Mouse (Mus musculus) left cerebral cortex, adult 11 months (tissue): ENCODE results near the gene Scnn1b.

ENCODE experiments used
- DNase-seq: peaks from one replicate; pipeline ENCODE4 v3.0.0; 2022; ENCODE audit warnings: low spot score

Gene Scnn1b

GRCm38 (mm10) chr7:121864858-121865585 lies at the start of gene Scnn1b:
Scnn1b (plus strand) TSS chr7:121865038.
- no peak for DNase-seq

- no peak for DNase-seq
Measured at GRCm38 (mm10) chr7:121821632-121822031, 43.2 kb upstream of the Scnn1b start.

- DNase-seq = no peak
Measured at GRCm38 (mm10) chr7:121828481-121828880, 36.4 kb upstream of the Scnn1b start.

GRCm38 (mm10) chr7:121835392-121835791 lies 29.4 kb upstream of the Scnn1b start:
- DNase-seq = no peak

- DNase-seq = no peak
Measured at GRCm38 (mm10) chr7:121836827-121837226, 28.0 kb upstream of the Scnn1b start.

- no peak for DNase-seq
Measured at GRCm38 (mm10) chr7:121840810-121841209, 24.0 kb upstream of the Scnn1b start.

GRCm38 (mm10) chr7:121842234-121842633 lies 22.6 kb upstream of the Scnn1b start:
- DNase-seq = no peak

GRCm38 (mm10) chr7:121845964-121846363 lies 18.9 kb upstream of the Scnn1b start:
- DNase-seq = no peak

- no peak for DNase-seq
Measured at GRCm38 (mm10) chr7:121848537-121849168, 16.2 kb upstream of the Scnn1b start.

- no peak for DNase-seq
Measured at GRCm38 (mm10) chr7:121857177-121857884, 7.5 kb upstream of the Scnn1b start.

- no peak for DNase-seq
Measured at GRCm38 (mm10) chr7:121858939-121859338, 5.9 kb upstream of the Scnn1b start.

GRCm38 (mm10) chr7:121871631-121872030 lies 6.8 kb downstream of the Scnn1b start:
- DNase-seq = no peak

GRCm38 (mm10) chr7:121873998-121874397 lies 9.2 kb downstream of the Scnn1b start:
- no peak for DNase-seq

GRCm38 (mm10) chr7:121874784-121875183 lies 9.9 kb downstream of the Scnn1b start:
- no peak for DNase-seq

GRCm38 (mm10) chr7:121880246-121880645 lies 15.4 kb downstream of the Scnn1b start:
- no peak for DNase-seq

- DNase-seq = peak; percentile 55
Measured at GRCm38 (mm10) chr7:121890636-121891360, 26.0 kb downstream of the Scnn1b start.

- DNase-seq = no peak
Measured at GRCm38 (mm10) chr7:121896689-121897088, 31.9 kb downstream of the Scnn1b start.

- DNase-seq = no peak
Measured at GRCm38 (mm10) chr7:121899311-121899710, 34.5 kb downstream of the Scnn1b start.

- DNase-seq = no peak
Measured at GRCm38 (mm10) chr7:121899940-121900339, 35.1 kb downstream of the Scnn1b start.

GRCm38 (mm10) chr7:121902757-121903411 lies 38.0 kb downstream of the Scnn1b start:
- no peak for DNase-seq

GRCm38 (mm10) chr7:121906879-121907278 lies 42.0 kb downstream of the Scnn1b start:
- no peak for DNase-seq

GRCm38 (mm10) chr7:121912250-121912649 lies 47.4 kb downstream of the Scnn1b start:
- no peak for DNase-seq
